Mouse (Mus musculus): ENCODE measurements at regions not wholly inside any gene's neighbourhood (a gene's known extent, or its start where the extent isn't known, plus 50 kb on each side); places are given as distances from the start of the nearest gene placed in this dataset.

DNA sequence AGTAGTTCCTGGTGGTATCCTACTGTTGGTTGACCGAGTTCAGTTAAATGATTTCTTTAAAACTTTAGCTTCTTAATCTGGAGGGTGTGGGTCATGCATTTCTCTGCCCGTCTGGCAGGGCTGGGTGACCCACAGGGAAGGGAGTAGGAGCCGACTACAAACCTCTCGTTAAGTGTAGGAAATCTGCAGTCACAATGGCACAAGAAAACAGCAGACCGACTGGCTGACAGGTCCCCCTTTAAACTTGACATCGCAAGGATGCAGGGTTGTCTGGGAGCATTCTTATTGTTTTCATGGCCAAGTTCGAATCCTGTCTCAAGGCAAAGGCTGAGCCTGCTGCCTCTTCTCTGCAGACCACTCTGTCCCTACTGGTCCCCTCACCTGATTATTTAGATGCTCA, 235.7 kb downstream of the Etnk1 start:
- WGBS: 74% methylated on average over 7 of the region's 7 CpGs
- Histone ChIP-seq H3K4me3 (ENCODE audit: low read depth, low read length) (no peak overlapping the region), H3K36me3 (replicated peaks; ENCODE audit: control insufficient read depth, insufficient read depth, low read length) (no peaks in the 10 kb centered on the region), H3K4me1 (ENCODE audit: control insufficient read depth, insufficient read depth) (no peaks in the 10 kb centered on the region), H3K4me2 (ENCODE audit: low read depth, low read length) (no peak overlapping the region), H3K9me3 (replicated peaks; ENCODE audit: control insufficient read depth, low read length) (no peaks in the 10 kb centered on the region), H3K9ac (replicated peaks; ENCODE audit: low read depth, low read length) (no peak overlapping the region), H3K27ac (ENCODE audit: low read depth) (no peak overlapping the region), H3K27me3 (ENCODE audit: control insufficient read depth, insufficient read depth, low read length) (no peaks in the 10 kb centered on the region)
- no peak for DNase-seq (ENCODE audit: low spot score)
- TF ChIP-seq EP300 (IDR thresholded peaks at IDR 0.05; ENCODE audit: low read depth) (no peak), CTCF (IDR thresholded peaks at IDR 0.05; ENCODE audit: low read depth) (no peak)
- ATAC-seq (ENCODE audit: insufficient read depth, low read depth): no peak

DNA sequence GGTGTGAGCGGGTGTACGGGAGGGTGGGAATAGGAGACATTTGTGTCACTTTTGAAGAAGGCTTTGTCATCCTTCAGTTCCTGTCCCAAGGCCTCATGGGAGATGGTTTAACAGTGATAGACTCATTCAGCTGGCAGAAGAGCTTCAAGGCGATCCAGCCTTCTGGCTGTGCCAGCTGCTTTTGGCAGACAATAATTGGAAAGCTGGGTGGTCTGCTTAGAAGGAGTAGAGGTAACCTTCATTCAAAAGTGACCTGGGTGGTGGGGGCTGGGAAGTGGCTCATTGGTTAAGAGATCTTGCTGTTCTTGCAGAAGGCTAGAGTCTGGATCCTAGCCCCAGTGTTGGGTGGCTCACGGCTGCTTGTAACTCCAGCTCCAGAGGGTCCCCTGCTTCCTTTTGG, 237.5 kb downstream of the Etnk1 start:
- ATAC-seq (ENCODE audit: insufficient read depth, low read depth) (no peak), DNase-seq (ENCODE audit: low spot score) (no peak)
- Histone ChIP-seq H3K27me3 (ENCODE audit: control insufficient read depth, insufficient read depth, low read length) (no peaks in the 10 kb centered on the region), H3K9ac (replicated peaks; ENCODE audit: low read depth, low read length) (no peak overlapping the region), H3K4me1 (ENCODE audit: control insufficient read depth, insufficient read depth) (no peaks in the 10 kb centered on the region), H3K4me3 (ENCODE audit: low read depth, low read length) (no peak overlapping the region), H3K4me2 (ENCODE audit: low read depth, low read length) (no peak overlapping the region), H3K9me3 (replicated peaks; ENCODE audit: control insufficient read depth, low read length) (no peaks in the 10 kb centered on the region), H3K36me3 (replicated peaks; ENCODE audit: control insufficient read depth, insufficient read depth, low read length) (no peaks in the 10 kb centered on the region), H3K27ac (ENCODE audit: low read depth) (no peak overlapping the region)
- TF ChIP-seq EP300 (IDR thresholded peaks at IDR 0.05; ENCODE audit: low read depth) (no peak), CTCF (IDR thresholded peaks at IDR 0.05; ENCODE audit: low read depth) (no peak)
- 88% methylated on average over 4 of the region's 4 CpGs for WGBS

- Histone ChIP-seq H3K27ac (ENCODE audit: low read depth) (no peak overlapping the region), H3K9me3 (replicated peaks; ENCODE audit: control insufficient read depth, low read length) (no peaks in the 10 kb centered on the region), H3K4me3 (ENCODE audit: low read depth, low read length) (no peak overlapping the region), H3K9ac (replicated peaks; ENCODE audit: low read depth, low read length) (no peak overlapping the region), H3K4me2 (ENCODE audit: low read depth, low read length) (no peak overlapping the region), H3K36me3 (replicated peaks; ENCODE audit: control insufficient read depth, insufficient read depth, low read length) (no peaks in the 10 kb centered on the region), H3K4me1 (ENCODE audit: control insufficient read depth, insufficient read depth) (no peaks in the 10 kb centered on the region), H3K27me3 (ENCODE audit: control insufficient read depth, insufficient read depth, low read length) (no peaks in the 10 kb centered on the region)
- ATAC-seq (ENCODE audit: insufficient read depth, low read depth) (no peak), DNase-seq (ENCODE audit: low spot score) (no peak)
- TF ChIP-seq EP300 (IDR thresholded peaks at IDR 0.05; ENCODE audit: low read depth): no peak
- no peak for TF ChIP-seq CTCF (IDR thresholded peaks at IDR 0.05; ENCODE audit: low read depth)
- 57% methylated on average over 5 of the region's 5 CpGs for WGBS
Observed at GRCm38 (mm10) chr6:143412056-143412455, 245.0 kb downstream of the Etnk1 start.

- WGBS: 91% methylated on average over 6 of the region's 6 CpGs
- no peak for DNase-seq (ENCODE audit: low spot score)
Observed at GRCm38 (mm10) chr6:143412721-143413120, 245.7 kb downstream of the Etnk1 start.

GRCm38 (mm10) chr6:143414590-143415382, 247.8 kb downstream of the Etnk1 start:
- TF ChIP-seq EP300 (IDR thresholded peaks at IDR 0.05; ENCODE audit: low read depth): no peak
- TF ChIP-seq CTCF (IDR thresholded peaks at IDR 0.05; ENCODE audit: low read depth): no peak
- no peak overlapping the region for H3K27ac ChIP-seq (ENCODE audit: low read depth)
- DNase-seq (ENCODE audit: low spot score): no peak
- no peaks in the 10 kb centered on the region for H3K9me3 ChIP-seq (replicated peaks; ENCODE audit: control insufficient read depth, low read length)
- ATAC-seq (ENCODE audit: insufficient read depth, low read depth): no peak
- no peak overlapping the region for H3K4me3 ChIP-seq (ENCODE audit: low read depth, low read length)
- no peaks in the 10 kb centered on the region for H3K27me3 ChIP-seq (ENCODE audit: control insufficient read depth, insufficient read depth, low read length)
- H3K9ac ChIP-seq (replicated peaks; ENCODE audit: low read depth, low read length): no peak overlapping the region
- no peak overlapping the region for H3K4me2 ChIP-seq (ENCODE audit: low read depth, low read length)
- no peaks in the 10 kb centered on the region for H3K4me1 ChIP-seq (ENCODE audit: control insufficient read depth, insufficient read depth)
- WGBS: 72% methylated on average over 27 of the region's 27 CpGs
- H3K36me3 ChIP-seq (replicated peaks; ENCODE audit: control insufficient read depth, insufficient read depth, low read length): no peaks in the 10 kb centered on the region

More at GRCm38 (mm10) chr6:143412721-143413120, 245.7 kb downstream of the Etnk1 start:
- H3K4me3 ChIP-seq (ENCODE audit: low read depth, low read length): no peak overlapping the region
- TF ChIP-seq EP300 (IDR thresholded peaks at IDR 0.05; ENCODE audit: low read depth) (no peak), CTCF (IDR thresholded peaks at IDR 0.05; ENCODE audit: low read depth) (no peak)
- H3K27ac ChIP-seq (ENCODE audit: low read depth): no peak overlapping the region
- H3K9me3 ChIP-seq (replicated peaks; ENCODE audit: control insufficient read depth, low read length): no peaks in the 10 kb centered on the region
- H3K27me3 ChIP-seq (ENCODE audit: control insufficient read depth, insufficient read depth, low read length): no peaks in the 10 kb centered on the region
- H3K9ac ChIP-seq (replicated peaks; ENCODE audit: low read depth, low read length): no peak overlapping the region
- no peaks in the 10 kb centered on the region for H3K36me3 ChIP-seq (replicated peaks; ENCODE audit: control insufficient read depth, insufficient read depth, low read length)
- ATAC-seq (ENCODE audit: insufficient read depth, low read depth): no peak
- H3K4me2 ChIP-seq (ENCODE audit: low read depth, low read length): no peak overlapping the region
- H3K4me1 ChIP-seq (ENCODE audit: control insufficient read depth, insufficient read depth): no peaks in the 10 kb centered on the region

GRCm38 (mm10) chr6:143415383-143415778, 248.4 kb downstream of the Etnk1 start:
- Histone ChIP-seq H3K27ac (ENCODE audit: low read depth) (no peak overlapping the region), H3K4me2 (ENCODE audit: low read depth, low read length) (no peak overlapping the region), H3K36me3 (replicated peaks; ENCODE audit: control insufficient read depth, insufficient read depth, low read length) (no peaks in the 10 kb centered on the region), H3K4me3 (ENCODE audit: low read depth, low read length) (no peak overlapping the region), H3K9ac (replicated peaks; ENCODE audit: low read depth, low read length) (no peak overlapping the region), H3K4me1 (ENCODE audit: control insufficient read depth, insufficient read depth) (no peaks in the 10 kb centered on the region), H3K9me3 (replicated peaks; ENCODE audit: control insufficient read depth, low read length) (no peaks in the 10 kb centered on the region), H3K27me3 (ENCODE audit: control insufficient read depth, insufficient read depth, low read length) (no peaks in the 10 kb centered on the region)
- DNase-seq (ENCODE audit: low spot score): no peak
- TF ChIP-seq CTCF (IDR thresholded peaks at IDR 0.05; ENCODE audit: low read depth): no peak
- TF ChIP-seq EP300 (IDR thresholded peaks at IDR 0.05; ENCODE audit: low read depth): no peak
- no peak for ATAC-seq (ENCODE audit: insufficient read depth, low read depth)
- WGBS: 78% methylated on average over 12 of the region's 12 CpGs
